Mouse (Mus musculus) gastrocnemius, postnatal 25 days (tissue): ENCODE data around the gene Lrrc3c. TPM values are rescaled to one million over a fixed set of nuclear protein-coding genes. Genes with fewer than 3 reads are reported as not detected.
"Not testable (repeated sequence)": the region's sequence is repeated elsewhere in the genome, so short reads cannot be mapped to it uniquely, and the experiment has no call there.

ENCODE experiments used
- DNase-seq: peaks from one replicate; pipeline ENCODE4 v3.0.0; 2022
- total RNA-seq, 2 experiments: library from RNA; stranded (reverse); gene quantifications; 1 replicate in 1 of 2; 2 replicates in 1 of 2; pipeline ENCODE4 v1.2.3; 2021

The Lrrc3c gene
- total RNA-seq, 2 experiments from 2014 or later: not detected

GRCm38 (mm10) chr11:98628706-98629105 lies 30.6 kb downstream of the Lrrc3c start:
- DNase-seq: no peak

GRCm38 (mm10) chr11:98630646-98631045 lies 32.6 kb downstream of the Lrrc3c start:
- DNase-seq: no peak

- DNase-seq: not testable (repeated sequence)
Observed at GRCm38 (mm10) chr11:98635312-98635970, 37.4 kb downstream of the Lrrc3c start.

GRCm38 (mm10) chr11:98637501-98637900 lies 39.4 kb downstream of the Lrrc3c start:
- DNase-seq: no peak

GRCm38 (mm10) chr11:98640091-98640490 lies 42.0 kb downstream of the Lrrc3c start:
- DNase-seq: no peak

GRCm38 (mm10) chr11:98644757-98645156 lies 46.7 kb downstream of the Lrrc3c start:
- no peak for DNase-seq

DNA sequence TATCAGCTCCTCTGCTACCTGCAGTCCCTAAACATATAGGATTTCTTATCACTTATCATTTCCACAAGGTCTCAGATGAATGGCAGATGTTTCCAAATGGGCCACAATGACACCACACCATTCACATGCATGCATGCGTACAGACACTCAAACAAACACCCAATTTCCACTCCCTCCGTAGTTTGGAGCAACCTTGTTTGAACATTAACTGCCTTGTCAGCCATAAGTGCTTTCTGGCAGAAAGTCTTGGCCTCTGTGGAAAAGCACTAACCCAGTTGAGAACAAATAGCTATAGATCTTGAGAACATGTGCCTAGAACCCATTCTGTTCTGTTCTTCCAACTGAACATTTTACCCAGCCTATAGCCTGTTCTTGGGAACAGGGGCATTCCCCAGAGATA lies 47.9 kb downstream of the Lrrc3c start:
- DNase-seq: no peak

DNA sequence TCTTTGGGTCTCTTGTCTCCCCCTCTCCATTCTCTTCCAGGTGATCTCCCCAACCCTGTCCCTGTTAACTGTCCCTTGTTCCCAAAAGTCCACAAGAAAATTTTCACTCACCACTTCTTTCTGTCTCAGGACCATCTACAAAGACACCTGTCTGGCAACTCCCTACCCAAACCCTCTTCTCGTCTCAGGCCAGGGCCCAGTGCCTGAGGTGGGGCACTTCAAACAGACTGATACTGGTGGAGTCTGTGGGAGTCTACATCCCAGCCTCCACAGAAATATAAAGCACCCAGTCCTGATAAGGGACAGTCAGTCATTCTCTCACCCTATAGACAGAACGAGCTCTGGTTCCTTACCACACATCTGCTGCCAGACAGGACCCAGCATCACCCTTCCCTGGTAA lies 48.4 kb downstream of the Lrrc3c start, which contains the start of gene Gsdma2:
Gene Gsdma2, plus strand, starts transcription at position 301 of the 400 bp plus-strand sequence.
- no peak for DNase-seq

Other genes with a start within 250 kb of the Lrrc3c start
- gene Ppp1r1b, start 249.9 kb upstream of the Lrrc3c start, total RNA-seq: under 1 TPM in 1 of 2 experiments, not detected in 1; 0.35 TPM
- 10 to 100 TPM in 1 of 2 experiments, 1 to 10 TPM in 1; 9.6 to 11.8 TPM for gene Stard3, start 239.9 kb upstream of the Lrrc3c start, total RNA-seq
- gene Tcap, start 214.5 kb upstream of the Lrrc3c start, total RNA-seq: 1,000 to 10,000 TPM; 2,256 to 3,626 TPM
- gene Pnmt, start 211.8 kb upstream of the Lrrc3c start, total RNA-seq: 1 to 10 TPM in 1 of 2 experiments, under 1 TPM in 1; 0.87 to 2.9 TPM
- gene Pgap3, start 197.8 kb upstream of the Lrrc3c start, total RNA-seq: 1 to 10 TPM; 1.9 to 2.1 TPM
- gene Erbb2, start 185.8 kb upstream of the Lrrc3c start, total RNA-seq: 1 to 10 TPM; 2.0 to 2.3 TPM
- gene Mien1, start 159.3 kb upstream of the Lrrc3c start, total RNA-seq: 10 to 100 TPM; 31.7 to 35.5 TPM
- gene Grb7, start 151.9 kb upstream of the Lrrc3c start, total RNA-seq: under 1 TPM in 1 of 2 experiments, not detected in 1; 0.16 TPM
- under 1 TPM in 1 of 2 experiments, not detected in 1; 0.15 TPM for gene Ikzf3, start 52.3 kb upstream of the Lrrc3c start, total RNA-seq
- gene Zpbp2, start 47.2 kb upstream of the Lrrc3c start, total RNA-seq: not detected
- 10 to 100 TPM; 19.9 to 28.2 TPM for gene Ormdl3, start 10.9 kb upstream of the Lrrc3c start, total RNA-seq
- gene Gm12355, start 27.4 kb downstream of the Lrrc3c start, total RNA-seq: 1 to 10 TPM; 3.1 to 6.4 TPM
- gene Gsdma3, start 28.1 kb downstream of the Lrrc3c start, total RNA-seq: 1 to 10 TPM; 1.3 to 2.4 TPM
- not detected for gene Gsdma2, start 48.5 kb downstream of the Lrrc3c start, total RNA-seq
- gene Gsdma, start 66.1 kb downstream of the Lrrc3c start, total RNA-seq: under 1 TPM; 0.23 to 0.24 TPM
- 10 to 100 TPM; 86.2 to 91.5 TPM for gene Psmd3, start 84.3 kb downstream of the Lrrc3c start, total RNA-seq
- gene Csf3, start 103.0 kb downstream of the Lrrc3c start, total RNA-seq: not detected
- 10 to 100 TPM; 42.7 to 46.9 TPM for gene Med24, start 131.1 kb downstream of the Lrrc3c start, total RNA-seq
- 10 to 100 TPM; 75.4 to 89.1 TPM for gene Thra, start 142.3 kb downstream of the Lrrc3c start, total RNA-seq
- gene Nr1d1, start 177.0 kb downstream of the Lrrc3c start, total RNA-seq: 100 to 1,000 TPM in 1 of 2 experiments, 10 to 100 TPM in 1; 98.0 to 119 TPM
- 10 to 100 TPM; 51.3 to 63.6 TPM for gene Msl1, start 197.2 kb downstream of the Lrrc3c start, total RNA-seq
- gene Casc3, start 206.6 kb downstream of the Lrrc3c start, total RNA-seq: 10 to 100 TPM; 13.9 to 15.0 TPM
- gene Rapgefl1, start 238.5 kb downstream of the Lrrc3c start, total RNA-seq: under 1 TPM; 0.23 to 0.40 TPM